Mouse (Mus musculus): ENCODE measurements around the gene Cavin1. TPM values are rescaled to one million over a fixed set of nuclear protein-coding genes. Genes with fewer than 3 reads are reported as not detected.
A peak's percentile ranks its signal among the peaks of the same experiment; 100 is the strongest.

The Cavin1 gene
- polyA plus RNA-seq, 1 experiment from 2014 or later = 11.8 TPM

DNA sequence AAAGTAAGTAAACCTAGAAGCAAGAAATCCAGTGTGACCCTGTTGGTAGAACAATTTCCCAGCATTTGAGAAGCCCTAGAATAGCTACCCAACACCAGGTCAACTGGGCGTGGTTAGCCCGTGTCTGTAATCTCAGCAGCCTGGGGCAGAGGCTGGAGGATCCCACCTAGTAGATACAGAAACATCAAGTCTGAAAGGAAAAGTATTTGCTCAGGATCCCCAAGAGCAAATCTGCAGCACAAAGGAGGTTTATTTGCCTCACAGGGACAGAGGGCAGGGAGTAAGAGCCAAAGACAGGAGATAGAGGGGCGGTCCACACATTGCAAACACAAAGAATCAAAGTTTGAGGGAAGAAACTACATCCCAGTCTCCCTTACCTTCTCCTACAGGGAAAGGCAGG, 28.6 kb upstream of the Cavin1 start:
- ATAC-seq (replicated peaks; ENCODE audit: low FRiP score) (no peak), DNase-seq (ENCODE audit: low spot score) (no peak)
- Histone ChIP-seq H3K27me3 (ENCODE audit: control insufficient read depth, insufficient read depth, low read length) (no peaks in the 10 kb centered on the region), H3K9ac (ENCODE audit: low read length) (no peak overlapping the region), H3K9me3 (ENCODE audit: control insufficient read depth, low read length) (no peaks in the 10 kb centered on the region), H3K36me3 (ENCODE audit: control insufficient read depth, insufficient read depth, low read length) (no peaks in the 10 kb centered on the region), H3K4me2 (ENCODE audit: low read depth, low read length, severe bottlenecking) (no peak overlapping the region), H3K4me1 (replicated peaks; ENCODE audit: control insufficient read depth, insufficient read depth, low read length) (no peaks in the 10 kb centered on the region), H3K27ac (ENCODE audit: low read depth, low read length) (no peak overlapping the region), H3K4me3 (ENCODE audit: low read depth, low read length) (no peak overlapping the region)
- WGBS = 73% methylated on average over 3 of the region's 3 CpGs

DNA sequence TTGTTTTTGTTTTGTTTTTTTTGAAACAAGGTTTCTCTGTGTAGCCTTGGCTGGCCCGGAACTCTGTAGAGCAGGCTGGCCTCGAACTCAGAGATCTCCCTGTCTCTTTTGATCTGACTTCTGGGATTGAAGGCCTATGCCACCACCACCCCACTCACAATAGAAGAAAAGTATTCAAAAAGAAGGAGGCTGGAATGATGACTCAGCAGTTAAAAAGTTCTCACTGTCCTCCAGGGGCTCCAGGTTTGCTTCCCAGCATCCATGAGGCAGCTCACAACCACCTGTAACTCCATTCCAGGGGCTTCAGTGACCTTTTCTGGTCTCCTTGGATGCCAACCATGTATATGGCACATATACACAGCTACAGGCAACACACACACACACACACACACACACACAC, 28.1 kb upstream of the Cavin1 start:
- WGBS = 78% methylated on average over 2 of the region's 2 CpGs
- no peak for ATAC-seq (replicated peaks; ENCODE audit: low FRiP score)
- H3K4me1 ChIP-seq (replicated peaks; ENCODE audit: control insufficient read depth, insufficient read depth, low read length) = no peaks in the 10 kb centered on the region
- no peaks in the 10 kb centered on the region for H3K27me3 ChIP-seq (ENCODE audit: control insufficient read depth, insufficient read depth, low read length)
- H3K27ac ChIP-seq (ENCODE audit: low read depth, low read length) = no peak overlapping the region
- no peaks in the 10 kb centered on the region for H3K36me3 ChIP-seq (ENCODE audit: control insufficient read depth, insufficient read depth, low read length)
- DNase-seq (ENCODE audit: low spot score) = no peak
- H3K4me2 ChIP-seq (ENCODE audit: low read depth, low read length, severe bottlenecking) = no peak overlapping the region
- H3K4me3 ChIP-seq (ENCODE audit: low read depth, low read length) = no peak overlapping the region
- H3K9me3 ChIP-seq (ENCODE audit: control insufficient read depth, low read length) = no peaks in the 10 kb centered on the region
- no peak overlapping the region for H3K9ac ChIP-seq (ENCODE audit: low read length)

- ATAC-seq (replicated peaks; ENCODE audit: low FRiP score) (no peak), DNase-seq (ENCODE audit: low spot score) (no peak)
- Histone ChIP-seq H3K36me3 (ENCODE audit: control insufficient read depth, insufficient read depth, low read length) (no peaks in the 10 kb centered on the region), H3K4me3 (ENCODE audit: low read depth, low read length) (no peak overlapping the region), H3K9me3 (ENCODE audit: control insufficient read depth, low read length) (no peaks in the 10 kb centered on the region), H3K4me2 (ENCODE audit: low read depth, low read length, severe bottlenecking) (no peak overlapping the region), H3K27me3 (ENCODE audit: control insufficient read depth, insufficient read depth, low read length) (no peaks in the 10 kb centered on the region), H3K4me1 (replicated peaks; ENCODE audit: control insufficient read depth, insufficient read depth, low read length) (no peaks in the 10 kb centered on the region), H3K9ac (ENCODE audit: low read length) (no peak overlapping the region), H3K27ac (ENCODE audit: low read depth, low read length) (no peak overlapping the region)
- WGBS = 90% methylated on average over 4 of the region's 4 CpGs
These were observed 25.8 kb upstream of the Cavin1 start for GRCm38 (mm10) chr11:100996501-100996900.

GRCm38 (mm10) chr11:100994655-100995054, 24.0 kb upstream of the Cavin1 start:
- Histone ChIP-seq H3K36me3 (ENCODE audit: control insufficient read depth, insufficient read depth, low read length) (no peaks in the 10 kb centered on the region), H3K27ac (ENCODE audit: low read depth, low read length) (no peak overlapping the region), H3K9ac (ENCODE audit: low read length) (no peak overlapping the region), H3K4me3 (ENCODE audit: low read depth, low read length) (no peak overlapping the region), H3K4me1 (replicated peaks; ENCODE audit: control insufficient read depth, insufficient read depth, low read length) (no peaks in the 10 kb centered on the region), H3K4me2 (ENCODE audit: low read depth, low read length, severe bottlenecking) (no peak overlapping the region), H3K9me3 (ENCODE audit: control insufficient read depth, low read length) (no peaks in the 10 kb centered on the region), H3K27me3 (ENCODE audit: control insufficient read depth, insufficient read depth, low read length) (no peaks in the 10 kb centered on the region)
- ATAC-seq (replicated peaks; ENCODE audit: low FRiP score) = no peak
- no peak for DNase-seq (ENCODE audit: low spot score)
- 74% methylated on average over 5 of the region's 5 CpGs for WGBS

GRCm38 (mm10) chr11:100994233-100994632, 23.5 kb upstream of the Cavin1 start:
- no peaks in the 10 kb centered on the region for H3K9me3 ChIP-seq (ENCODE audit: control insufficient read depth, low read length)
- H3K27me3 ChIP-seq (ENCODE audit: control insufficient read depth, insufficient read depth, low read length) = no peaks in the 10 kb centered on the region
- no peak overlapping the region for H3K9ac ChIP-seq (ENCODE audit: low read length)
- H3K36me3 ChIP-seq (ENCODE audit: control insufficient read depth, insufficient read depth, low read length) = no peaks in the 10 kb centered on the region
- 67% methylated on average over 9 of the region's 9 CpGs for WGBS
- no peak for DNase-seq (ENCODE audit: low spot score)
- no peak for ATAC-seq (replicated peaks; ENCODE audit: low FRiP score)
- no peak overlapping the region for H3K4me3 ChIP-seq (ENCODE audit: low read depth, low read length)
- H3K4me2 ChIP-seq (ENCODE audit: low read depth, low read length, severe bottlenecking) = no peak overlapping the region
- no peaks in the 10 kb centered on the region for H3K4me1 ChIP-seq (replicated peaks; ENCODE audit: control insufficient read depth, insufficient read depth, low read length)
- no peak overlapping the region for H3K27ac ChIP-seq (ENCODE audit: low read depth, low read length)

GRCm38 (mm10) chr11:100993437-100993836, 22.8 kb upstream of the Cavin1 start:
- Histone ChIP-seq H3K27me3 (ENCODE audit: control insufficient read depth, insufficient read depth, low read length) (no peaks in the 10 kb centered on the region), H3K4me3 (ENCODE audit: low read depth, low read length) (no peak overlapping the region), H3K27ac (ENCODE audit: low read depth, low read length) (no peak overlapping the region), H3K9me3 (ENCODE audit: control insufficient read depth, low read length) (no peaks in the 10 kb centered on the region), H3K4me2 (ENCODE audit: low read depth, low read length, severe bottlenecking) (no peak overlapping the region), H3K4me1 (replicated peaks; ENCODE audit: control insufficient read depth, insufficient read depth, low read length) (no peaks in the 10 kb centered on the region), H3K9ac (ENCODE audit: low read length) (no peak overlapping the region), H3K36me3 (ENCODE audit: control insufficient read depth, insufficient read depth, low read length) (no peaks in the 10 kb centered on the region)
- DNase-seq (ENCODE audit: low spot score) (no peak), ATAC-seq (replicated peaks; ENCODE audit: low FRiP score) (no peak)
- 86% methylated on average over 2 of the region's 2 CpGs for WGBS

DNA sequence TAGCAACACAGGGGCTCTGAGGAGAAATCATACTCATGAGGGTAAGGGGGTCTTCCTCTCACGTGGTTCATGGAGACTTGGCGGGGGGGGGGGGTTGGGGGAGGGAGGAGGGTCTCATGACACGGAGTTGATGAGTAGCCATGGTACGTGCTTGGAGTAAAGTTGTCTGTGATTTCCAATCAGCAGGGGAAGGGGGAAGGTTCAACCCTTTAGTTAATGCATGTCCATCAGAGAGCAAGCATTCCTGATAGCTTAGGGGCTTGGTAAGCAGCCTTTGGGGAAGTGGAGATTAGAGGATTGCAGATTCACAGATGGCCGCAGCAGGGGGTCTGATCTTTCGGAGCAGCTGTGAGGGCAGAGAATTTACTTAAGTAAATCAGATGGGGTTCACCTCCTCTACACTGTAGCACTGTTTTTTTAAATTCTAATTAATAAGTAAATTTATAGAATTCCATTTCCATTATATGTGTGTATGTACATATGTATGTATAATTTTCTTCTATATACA, 20.4 kb upstream of the Cavin1 start:
- Histone ChIP-seq H3K9me3 (ENCODE audit: control insufficient read depth, low read length) (no peaks in the 10 kb centered on the region), H3K9ac (ENCODE audit: low read length) (no peak overlapping the region), H3K4me2 (ENCODE audit: low read depth, low read length, severe bottlenecking) (no peak overlapping the region), H3K27me3 (ENCODE audit: control insufficient read depth, insufficient read depth, low read length) (no peaks in the 10 kb centered on the region), H3K36me3 (ENCODE audit: control insufficient read depth, insufficient read depth, low read length) (no peaks in the 10 kb centered on the region), H3K4me1 (replicated peaks; ENCODE audit: control insufficient read depth, insufficient read depth, low read length) (no peaks in the 10 kb centered on the region), H3K4me3 (ENCODE audit: low read depth, low read length) (no peak overlapping the region), H3K27ac (ENCODE audit: low read depth, low read length) (no peak overlapping the region)
- ATAC-seq (replicated peaks; ENCODE audit: low FRiP score) (no peak), DNase-seq (ENCODE audit: low spot score) (peak; percentile 57)
- WGBS = 31% methylated on average over 6 of the region's 6 CpGs

- H3K27ac ChIP-seq (ENCODE audit: low read depth, low read length) = no peak overlapping the region
- no peaks in the 10 kb centered on the region for H3K4me1 ChIP-seq (replicated peaks; ENCODE audit: control insufficient read depth, insufficient read depth, low read length)
- H3K4me3 ChIP-seq (ENCODE audit: low read depth, low read length) = no peak overlapping the region
- ATAC-seq (replicated peaks; ENCODE audit: low FRiP score) (no peak), DNase-seq (ENCODE audit: low spot score) (no peak)
- H3K4me2 ChIP-seq (ENCODE audit: low read depth, low read length, severe bottlenecking) = no peak overlapping the region
- H3K9me3 ChIP-seq (ENCODE audit: control insufficient read depth, low read length) = no peaks in the 10 kb centered on the region
- no peaks in the 10 kb centered on the region for H3K27me3 ChIP-seq (ENCODE audit: control insufficient read depth, insufficient read depth, low read length)
- no peak overlapping the region for H3K9ac ChIP-seq (ENCODE audit: low read length)
- no peaks in the 10 kb centered on the region for H3K36me3 ChIP-seq (ENCODE audit: control insufficient read depth, insufficient read depth, low read length)
- WGBS = 69% methylated on average over 2 of the region's 2 CpGs
These were observed 19.0 kb upstream of the Cavin1 start for GRCm38 (mm10) chr11:100989666-100990065.

GRCm38 (mm10) chr11:100988674-100989073, 18.0 kb upstream of the Cavin1 start:
- no peak overlapping the region for H3K4me2 ChIP-seq (ENCODE audit: low read depth, low read length, severe bottlenecking)
- H3K9ac ChIP-seq (ENCODE audit: low read length) = no peak overlapping the region
- H3K36me3 ChIP-seq (ENCODE audit: control insufficient read depth, insufficient read depth, low read length) = no peaks in the 10 kb centered on the region
- H3K27me3 ChIP-seq (ENCODE audit: control insufficient read depth, insufficient read depth, low read length) = no peaks in the 10 kb centered on the region
- H3K4me1 ChIP-seq (replicated peaks; ENCODE audit: control insufficient read depth, insufficient read depth, low read length) = no peaks in the 10 kb centered on the region
- 87% methylated on average over 3 of the region's 3 CpGs for WGBS
- H3K27ac ChIP-seq (ENCODE audit: low read depth, low read length) = no peak overlapping the region
- no peaks in the 10 kb centered on the region for H3K9me3 ChIP-seq (ENCODE audit: control insufficient read depth, low read length)
- DNase-seq (ENCODE audit: low spot score) (no peak), ATAC-seq (replicated peaks; ENCODE audit: low FRiP score) (no peak)
- H3K4me3 ChIP-seq (ENCODE audit: low read depth, low read length) = no peak overlapping the region
